Mouse (Mus musculus) erythroblast, embryonic 14.5 days (primary cell): ENCODE results near the gene Izumo1r. TPM values are rescaled to one million over a fixed set of nuclear protein-coding genes. Genes with fewer than 3 reads are reported as not detected.

Experiments
- H3K27me3 ChIP-seq: 2 replicates; pipeline ENCODE4 v1.6.1; 2012; ENCODE audit warnings: inconsistent platforms; ENCODE audit not compliant: control insufficient read depth
- H3K36me3 ChIP-seq: 2 replicates; pipeline ENCODE4 v1.6.1; 2012; ENCODE audit warnings: mild to moderate bottlenecking, inconsistent platforms; ENCODE audit not compliant: control insufficient read depth
- H3K4me1 ChIP-seq: 2 replicates; pipeline ENCODE4 v1.6.1; 2012; ENCODE audit warnings: inconsistent platforms; ENCODE audit not compliant: control insufficient read depth
- H3K4me3 ChIP-seq: replicated peaks from 2 replicates; pipeline ENCODE3; 2012; ENCODE audit warnings: moderate library complexity, mild to moderate bottlenecking, inconsistent platforms
- H3K9me3 ChIP-seq: 2 replicates; pipeline ENCODE4 v1.6.1; 2012; ENCODE audit warnings: low read length, inconsistent platforms, mixed read lengths; ENCODE audit not compliant: control insufficient read depth
- GATA1 ChIP-seq: IDR thresholded peaks from 2 replicates; pipeline ENCODE4 v1.6.1; 2012; ENCODE audit warnings: low read length, inconsistent platforms, mixed read lengths
- TAL1 ChIP-seq: IDR thresholded peaks from 3 replicates; pipeline ENCODE4 v1.6.1; 2012; ENCODE audit warnings: low read length, inconsistent platforms, mixed read lengths
- polyA plus RNA-seq: library from polyadenylated mRNA; stranded (reverse); fragments of >175 nt; gene quantifications from 2 replicates; pipeline ENCODE4 v1.2.3, GENCODE M21; 2012

Izumo1r gene
- polyA plus RNA-seq, 1 experiment, result not detected

GRCm38 (mm10) chr9:14843901-14844300 lies 59.8 kb downstream of the Izumo1r start:
- TF ChIP-seq GATA1 (no peak), TAL1 (no peak)
- H3K36me3 ChIP-seq, result peaks cover 7% of the 10 kb centered on the region; the same call in 1 of the 2 replicates
- H3K9me3 ChIP-seq, result no peaks in the 10 kb centered on the region
- H3K27me3 ChIP-seq, result no peaks in the 10 kb centered on the region
- H3K4me3 ChIP-seq, result no peak overlapping the region
- no peaks in the 10 kb centered on the region; the same call in 1 of the 2 replicates for H3K4me1 ChIP-seq

- H3K4me1 ChIP-seq, result no peaks in the 10 kb centered on the region; the same call in 1 of the 2 replicates
- H3K9me3 ChIP-seq, result no peaks in the 10 kb centered on the region
- no peak for TF ChIP-seq TAL1
- TF ChIP-seq GATA1, result no peak
- no peak overlapping the region for H3K4me3 ChIP-seq
- peaks cover 7% of the 10 kb centered on the region; the same call in 1 of the 2 replicates for H3K36me3 ChIP-seq
- no peaks in the 10 kb centered on the region for H3K27me3 ChIP-seq
Measured at GRCm38 (mm10) chr9:14843311-14843857, 60.4 kb downstream of the Izumo1r start.

GRCm38 (mm10) chr9:14841878-14842761 lies 61.6 kb downstream of the Izumo1r start:
- Histone ChIP-seq H3K27me3 (no peaks in the 10 kb centered on the region), H3K36me3 (peaks cover 12% of the 10 kb centered on the region)
- TF ChIP-seq GATA1 (no peak), TAL1 (no peak)

GRCm38 (mm10) chr9:14839970-14840369 lies 63.8 kb downstream of the Izumo1r start:
- Histone ChIP-seq H3K4me1 (no peaks in the 10 kb centered on the region), H3K9me3 (no peaks in the 10 kb centered on the region), H3K27me3 (no peaks in the 10 kb centered on the region), H3K36me3 (peaks cover 28% of the 10 kb centered on the region), H3K4me3 (no peak overlapping the region)
- TF ChIP-seq GATA1 (no peak), TAL1 (no peak)

More at GRCm38 (mm10) chr9:14841878-14842761, 61.6 kb downstream of the Izumo1r start:
- Histone ChIP-seq H3K4me3 (no peak overlapping the region), H3K4me1 (no peaks in the 10 kb centered on the region; the same call in 1 of the 2 replicates), H3K9me3 (no peaks in the 10 kb centered on the region)

DNA sequence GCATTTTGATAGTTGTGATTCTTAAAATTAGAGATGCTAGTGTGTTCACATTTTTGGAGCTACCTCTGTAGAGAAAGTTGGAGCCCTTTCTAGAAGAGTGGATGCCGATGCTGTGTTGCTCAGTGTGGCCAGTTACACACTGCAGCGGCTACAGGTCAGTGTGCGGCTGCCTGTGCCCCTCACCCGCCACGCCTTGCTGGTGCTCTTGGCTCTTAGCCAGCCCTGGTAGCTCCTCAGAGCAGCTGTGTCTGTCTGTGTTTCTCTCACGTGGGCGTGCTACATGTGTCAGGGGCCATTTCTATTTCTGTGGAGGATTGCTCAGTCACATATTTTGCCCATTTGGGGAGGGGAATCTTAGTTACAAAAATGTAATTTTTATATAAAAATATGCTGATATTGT lies 64.2 kb downstream of the Izumo1r start:
- Histone ChIP-seq H3K4me1 (no peaks in the 10 kb centered on the region), H3K9me3 (no peaks in the 10 kb centered on the region), H3K27me3 (no peaks in the 10 kb centered on the region), H3K36me3 (peaks cover 33% of the 10 kb centered on the region), H3K4me3 (no peak overlapping the region)
- TF ChIP-seq TAL1 (no peak), GATA1 (no peak)

Other genes with a start within 250 kb of the Izumo1r start
- gene Piwil4, start 163.2 kb downstream of the Izumo1r start, polyA plus RNA-seq, result not detected in 2 replicates
- 0.01 TPM in 1 of 2 replicates, not detected in the other for gene Fut4, start 151.6 kb downstream of the Izumo1r start, polyA plus RNA-seq
- gene 1700012B09Rik, start 132.9 kb downstream of the Izumo1r start, polyA plus RNA-seq, result not detected in 2 replicates
- 0.50 and 0.54 TPM in 2 replicates for gene Mre11a, start 119.3 kb downstream of the Izumo1r start, polyA plus RNA-seq
- gene Ankrd49, start 119.1 kb downstream of the Izumo1r start, polyA plus RNA-seq, result 0.57 and 1.1 TPM in 2 replicates
- not detected in 2 replicates for gene Gpr83, start 43.7 kb downstream of the Izumo1r start, polyA plus RNA-seq
- gene Panx1, start 141.5 kb upstream of the Izumo1r start, polyA plus RNA-seq, result 0.02 TPM in 1 of 2 replicates, not detected in the other
- gene Hephl1, start 208.2 kb upstream of the Izumo1r start, polyA plus RNA-seq, result not detected in 2 replicates